Mouse (Mus musculus): Measurements from ENCODE around the gene Tmem239.

Tmem239 gene

DNA sequence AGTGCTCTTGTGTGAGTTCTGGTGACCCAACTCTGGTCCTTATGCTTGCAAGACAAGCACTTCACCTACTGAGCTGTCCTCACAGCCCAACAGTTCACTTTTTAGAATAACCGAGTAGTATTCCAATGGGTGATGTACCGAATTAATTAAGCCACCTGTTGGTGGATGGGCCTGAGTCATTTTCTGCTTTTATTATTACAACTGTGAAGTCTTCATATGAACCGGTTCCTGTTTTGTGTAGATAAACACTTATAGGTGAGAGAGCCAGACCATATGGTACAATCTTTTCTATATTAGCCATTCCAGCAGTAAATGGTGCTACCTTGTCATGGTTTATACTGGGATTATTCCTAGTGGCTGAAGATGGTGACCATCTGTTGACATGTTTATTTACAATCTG is 6.5 kb downstream of the Tmem239 start:
- DNase-seq: no peak

DNA sequence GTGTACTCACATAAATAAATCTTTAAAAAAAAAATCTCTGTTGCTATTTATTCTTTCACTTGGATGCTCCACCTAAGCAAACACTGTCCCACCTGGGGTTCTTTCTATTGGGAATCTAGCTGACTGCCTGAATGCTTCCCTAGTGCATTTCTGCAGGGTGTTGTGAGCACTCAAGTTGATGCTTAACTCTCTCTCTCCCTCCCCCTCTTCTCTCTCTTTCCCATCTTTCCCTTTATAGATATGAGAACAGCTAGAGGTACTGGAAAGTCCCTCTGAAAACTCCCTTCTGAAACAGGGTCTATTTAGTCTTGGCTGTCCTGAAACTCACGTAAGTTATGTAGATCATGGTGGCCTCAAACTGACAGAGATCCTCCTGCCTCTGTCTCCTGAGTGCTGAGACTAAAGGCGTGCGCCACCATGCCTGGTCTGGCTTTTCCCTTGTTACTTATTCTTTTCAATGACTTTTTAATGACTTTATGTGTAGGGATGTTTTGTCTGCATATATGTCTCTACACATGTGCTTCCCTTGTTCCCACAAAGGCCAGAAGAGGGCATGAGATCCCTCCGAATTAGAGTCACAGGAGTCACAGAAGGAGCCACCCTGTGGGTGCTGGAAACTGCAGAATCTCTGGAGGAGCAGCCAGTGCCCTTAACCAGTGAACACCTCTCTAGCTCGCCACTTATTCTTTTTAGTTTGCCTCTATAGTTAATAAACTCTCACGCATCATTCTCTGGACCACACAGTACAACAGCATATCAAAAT is 8.0 kb downstream of the Tmem239 start:
- DNase-seq: no peak

DNA sequence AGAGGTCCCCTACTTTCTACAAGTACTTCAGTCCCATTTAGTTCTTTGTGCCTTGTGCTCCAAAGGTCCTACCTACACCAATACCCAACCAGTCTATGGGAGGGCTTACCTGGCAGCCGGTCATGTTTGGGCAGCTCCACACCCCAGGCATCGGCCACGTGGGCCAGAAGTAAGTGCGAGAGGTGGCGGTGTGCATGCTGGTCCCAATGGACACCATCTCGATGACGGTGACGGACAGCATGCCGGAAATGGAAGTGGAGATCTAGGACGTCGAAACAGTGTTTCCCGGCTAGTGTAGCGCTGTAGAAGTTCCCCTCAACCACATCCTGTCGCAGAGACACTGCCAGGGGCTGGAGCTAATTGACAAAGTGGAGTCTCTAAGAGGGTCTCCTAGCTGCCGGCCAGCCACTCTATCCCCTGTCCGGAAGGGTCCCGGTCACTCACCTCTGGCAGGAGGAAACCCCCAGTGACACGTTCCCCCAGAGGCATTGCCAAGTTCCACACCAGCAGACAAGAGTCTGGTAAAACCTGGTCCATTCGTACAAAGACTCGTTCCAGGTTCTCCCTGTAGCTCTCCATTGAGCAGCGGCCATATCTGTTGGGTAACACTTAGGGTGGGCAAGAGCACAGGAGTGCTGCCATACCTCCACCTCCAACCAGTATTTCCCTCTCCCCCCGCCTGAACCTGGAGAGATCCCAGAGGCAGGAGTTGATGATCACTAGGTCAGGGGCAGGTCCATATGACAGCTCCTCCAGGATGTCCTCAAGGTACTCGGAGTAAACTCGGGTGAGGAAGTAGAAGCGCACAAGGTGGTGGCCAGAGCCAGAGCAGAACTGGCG is 15.7 kb downstream of the Tmem239 start:
- no peak for DNase-seq

DNA sequence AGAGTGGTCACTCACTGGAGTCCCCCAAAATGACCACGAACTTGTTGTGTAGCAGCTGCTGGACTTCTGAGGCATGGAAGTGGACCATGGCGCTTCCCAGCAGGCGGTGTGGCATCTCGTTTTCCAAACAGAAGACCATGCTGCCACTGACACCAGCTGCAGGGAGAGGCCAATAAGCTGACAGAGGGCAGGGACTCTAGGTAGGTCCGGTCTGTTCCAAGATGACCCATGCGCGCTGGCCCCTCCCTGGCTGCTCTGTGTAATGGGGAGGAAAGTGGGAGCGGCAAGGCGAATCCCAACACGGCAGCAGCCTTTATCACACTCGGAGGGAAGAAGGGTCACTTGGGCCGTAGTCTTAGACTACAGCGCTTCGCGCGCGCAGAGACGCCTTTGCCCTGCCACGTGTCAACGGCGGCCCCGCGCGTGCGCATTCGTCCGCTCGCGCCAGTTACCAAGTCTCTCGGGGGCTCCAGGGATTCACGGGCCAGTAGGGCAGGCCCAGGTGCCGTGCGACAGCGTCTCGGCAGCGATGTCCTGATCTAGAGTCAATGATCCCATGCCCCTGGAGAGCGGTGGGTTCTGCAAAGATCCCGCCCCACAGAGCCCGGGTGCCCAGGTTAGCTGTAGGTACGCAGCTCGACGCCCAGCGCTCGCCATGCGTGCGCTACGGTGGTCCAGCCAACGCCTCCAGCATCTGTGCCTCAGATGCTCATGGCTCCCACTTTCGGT is 17.3 kb downstream of the Tmem239 start:
- DNase-seq: peak; percentile 85

DNA sequence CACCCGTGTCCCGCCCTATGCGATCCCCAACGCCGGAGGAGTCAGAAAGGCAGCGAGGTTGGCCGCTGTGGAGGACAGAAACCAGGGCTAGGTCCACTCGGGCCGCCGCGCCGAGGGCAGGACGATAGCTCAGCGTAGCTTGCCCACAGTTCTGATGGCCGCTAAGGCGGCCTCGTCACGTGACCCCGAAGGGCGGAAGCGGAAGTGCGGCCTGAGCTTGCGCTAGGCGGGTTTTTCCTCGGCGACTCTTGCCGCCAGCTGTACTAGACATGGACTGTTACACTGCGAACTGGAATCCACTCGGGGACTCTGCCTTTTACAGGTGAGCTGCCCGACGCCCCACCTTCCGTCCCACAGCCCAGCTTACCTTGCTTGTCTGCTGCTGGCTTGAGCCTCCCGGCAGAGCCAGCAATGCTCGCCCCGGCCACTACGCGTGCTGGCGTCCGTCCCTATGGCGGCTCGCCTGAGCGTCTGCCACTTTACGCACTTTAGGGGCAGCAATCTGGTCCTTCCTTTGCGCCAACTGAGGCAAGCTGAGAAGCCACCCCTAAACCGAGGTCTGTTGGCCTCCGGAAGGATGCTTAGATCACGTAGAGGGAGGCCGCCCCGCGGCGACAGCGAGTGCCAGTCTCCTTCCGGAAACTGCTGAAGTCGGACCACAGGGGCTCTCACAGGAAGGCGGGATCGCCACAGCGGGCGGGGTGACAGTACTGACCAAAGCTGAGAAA is 18.0 kb downstream of the Tmem239 start, which contains the start of the genes Vps16 and Pced1a:
Gene Vps16 (plus strand): TSS at position 214 of the 728 bp plus-strand sequence.
Gene Pced1a (minus strand): TSS at position 576 of the 728 bp plus-strand sequence.
- peak; percentile 95 to 96 for DNase-seq

DNA sequence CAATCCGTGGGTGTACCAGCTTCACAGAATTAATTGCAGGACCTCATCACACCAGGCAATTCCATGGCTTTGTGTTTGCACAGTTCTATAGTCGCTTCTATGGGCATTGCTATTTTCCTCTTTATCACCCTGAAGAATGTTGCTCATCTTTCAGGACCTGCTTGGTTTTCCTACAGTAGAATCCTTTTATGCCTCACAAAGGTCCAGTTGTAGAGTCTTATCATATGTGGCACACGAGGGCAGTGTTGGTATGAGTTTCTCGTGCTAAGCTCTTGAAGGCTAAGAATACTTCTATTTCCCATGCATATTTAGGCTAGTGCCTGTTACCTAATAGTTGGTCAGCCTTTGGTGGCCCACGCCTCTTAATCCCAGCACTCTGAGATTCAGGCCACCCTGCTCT is 18.8 kb downstream of the Tmem239 start:
- peak in 1 of 2 experiments; percentile 2 for DNase-seq

DNA sequence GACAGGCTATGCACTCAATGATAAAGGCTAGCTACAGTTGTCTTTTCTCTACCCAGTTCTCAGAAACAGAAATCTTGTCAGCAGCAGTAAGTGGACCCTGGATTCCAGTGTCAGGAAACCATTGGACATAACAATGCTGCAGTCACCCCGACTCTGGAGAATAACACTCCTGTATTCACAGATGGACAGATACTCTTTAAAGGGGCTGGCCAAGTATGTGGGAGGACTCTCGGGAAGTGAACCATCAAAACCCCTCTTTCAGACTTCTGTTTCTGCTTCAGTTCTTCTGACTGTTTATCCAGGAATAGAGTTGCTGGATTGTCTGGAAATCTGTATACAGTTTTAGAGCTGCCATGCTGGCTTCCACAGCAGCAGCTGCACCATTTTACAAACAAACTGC is 23.6 kb downstream of the Tmem239 start:
- DNase-seq: no peak

DNA sequence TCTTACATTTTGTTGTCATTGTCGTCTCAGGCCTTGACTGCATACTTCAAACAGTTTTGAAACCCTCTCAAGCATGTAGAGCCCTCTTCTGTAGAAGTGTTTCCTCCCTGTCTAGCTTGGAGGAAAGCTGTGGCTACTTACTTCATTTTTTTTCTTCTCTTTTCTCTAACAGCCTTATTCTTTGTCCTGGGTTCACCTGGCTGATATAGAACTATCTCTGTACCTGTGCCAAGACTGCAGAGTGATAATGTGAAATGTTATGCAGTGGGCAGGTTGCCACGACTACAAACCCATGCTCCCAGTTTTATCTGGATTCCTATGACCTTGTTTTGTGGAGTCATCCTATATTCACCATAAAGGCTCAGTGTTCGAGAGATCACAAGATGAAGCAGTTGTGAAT is 24.2 kb downstream of the Tmem239 start:
- DNase-seq: no peak

DNA sequence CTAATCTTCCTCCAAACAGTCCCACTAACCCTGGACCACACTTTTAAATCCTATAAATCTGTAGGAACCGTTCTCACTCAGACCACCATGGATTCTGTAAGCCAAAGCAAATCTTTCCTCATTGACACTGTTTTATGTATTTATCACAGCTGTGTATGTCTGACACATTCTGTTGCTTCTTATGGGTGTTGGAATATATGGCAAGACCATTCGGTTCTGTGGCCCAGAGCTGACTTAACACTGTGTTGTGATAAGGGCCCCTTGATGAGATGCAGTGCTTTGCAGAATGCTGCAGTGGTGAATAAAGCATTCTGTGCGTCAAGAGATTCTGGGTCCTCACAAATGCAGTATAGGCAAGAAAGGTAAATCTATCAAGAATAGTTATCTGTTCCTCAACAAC is 25.9 kb downstream of the Tmem239 start:
- no peak for DNase-seq

DNA sequence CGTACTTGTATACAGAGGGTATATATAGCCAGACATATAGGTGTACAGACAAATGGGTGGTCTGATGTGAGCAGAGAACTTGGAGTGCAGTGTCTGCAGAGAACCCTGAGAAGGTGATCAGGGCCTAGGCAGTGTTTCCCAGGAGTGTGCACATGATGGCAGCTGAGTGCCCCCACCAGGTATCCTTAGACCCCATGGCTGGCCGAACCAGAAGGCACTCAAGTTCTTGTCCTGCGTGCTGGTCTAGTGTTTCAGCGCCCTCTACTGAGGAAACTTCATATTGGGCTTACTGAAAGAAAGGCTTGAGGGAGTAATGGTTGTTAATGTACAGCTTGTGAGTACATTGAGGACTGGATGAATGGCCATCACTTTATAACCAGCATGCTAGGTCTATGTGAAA is 26.9 kb downstream of the Tmem239 start:
- DNase-seq: peak; percentile 56 to 57

DNA sequence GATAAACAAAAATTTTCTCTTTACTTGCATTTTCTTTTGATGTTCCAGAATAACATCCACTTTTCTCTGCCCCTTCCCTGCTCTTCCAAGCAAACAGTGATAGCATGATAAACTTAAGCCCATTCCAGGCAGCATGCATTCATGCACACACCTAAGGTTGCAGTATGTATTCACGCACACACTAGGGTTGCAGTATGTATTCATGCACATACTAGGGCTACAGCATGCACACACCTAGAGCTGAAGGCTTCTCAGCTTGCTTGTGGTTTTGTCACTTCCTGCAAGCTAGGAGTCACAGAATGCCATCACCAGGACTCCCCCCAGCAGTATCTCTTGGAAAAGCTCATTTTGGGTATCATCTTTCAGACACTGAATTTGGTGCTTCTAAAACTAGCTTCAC is 30.5 kb downstream of the Tmem239 start:
- DNase-seq: no peak

DNA sequence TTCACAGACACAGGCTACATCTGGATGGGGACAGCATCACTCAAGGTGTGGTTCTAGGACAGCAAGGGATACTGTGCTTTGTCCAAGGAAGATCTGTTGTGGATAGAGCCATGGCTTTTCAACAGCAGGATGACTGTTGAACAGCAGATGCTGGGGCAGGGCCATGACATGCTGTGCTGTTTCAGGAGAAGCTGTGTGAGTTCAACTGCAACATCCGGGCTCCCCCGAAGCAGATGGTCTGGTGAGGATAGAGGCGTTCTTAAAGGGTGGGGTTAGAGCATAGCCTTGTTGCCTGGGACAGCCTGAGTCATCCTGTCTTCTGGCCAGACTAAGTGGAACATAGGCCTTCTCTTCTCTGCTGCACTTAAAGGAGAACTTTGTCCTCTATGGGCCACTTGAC is 32.6 kb downstream of the Tmem239 start:
- DNase-seq: no peak

DNA sequence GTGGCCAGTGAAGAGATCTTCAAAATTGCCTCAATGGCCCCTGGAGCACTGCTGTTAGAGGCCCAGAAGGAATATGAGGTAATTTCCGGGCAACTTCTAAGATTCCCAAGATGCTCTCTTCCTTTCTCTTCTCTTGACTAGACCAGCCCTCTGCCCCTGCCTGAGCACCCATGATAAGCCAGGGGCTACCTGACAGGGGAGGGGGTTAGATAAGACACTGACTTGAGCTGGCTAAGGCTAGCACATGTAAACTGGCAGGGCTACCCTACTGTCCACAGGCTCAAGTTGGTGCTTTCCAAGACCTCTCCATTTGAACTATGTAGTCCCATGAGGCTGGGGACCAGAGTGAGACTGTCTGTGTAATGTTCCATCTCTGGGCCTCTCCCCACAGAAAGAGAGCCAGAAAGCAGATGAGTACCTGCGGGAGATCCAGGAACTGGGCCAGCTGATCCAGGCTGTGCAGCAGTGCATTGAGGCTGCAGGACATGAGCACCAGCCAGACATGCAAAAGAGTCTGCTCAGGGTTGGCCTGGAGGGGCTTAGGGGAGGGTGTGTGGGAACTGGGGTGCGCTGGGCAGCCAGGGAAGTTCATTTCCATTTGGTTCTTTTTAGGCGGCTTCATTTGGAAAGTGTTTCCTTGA is 33.7 kb downstream of the Tmem239 start:
- no peak for DNase-seq

DNA sequence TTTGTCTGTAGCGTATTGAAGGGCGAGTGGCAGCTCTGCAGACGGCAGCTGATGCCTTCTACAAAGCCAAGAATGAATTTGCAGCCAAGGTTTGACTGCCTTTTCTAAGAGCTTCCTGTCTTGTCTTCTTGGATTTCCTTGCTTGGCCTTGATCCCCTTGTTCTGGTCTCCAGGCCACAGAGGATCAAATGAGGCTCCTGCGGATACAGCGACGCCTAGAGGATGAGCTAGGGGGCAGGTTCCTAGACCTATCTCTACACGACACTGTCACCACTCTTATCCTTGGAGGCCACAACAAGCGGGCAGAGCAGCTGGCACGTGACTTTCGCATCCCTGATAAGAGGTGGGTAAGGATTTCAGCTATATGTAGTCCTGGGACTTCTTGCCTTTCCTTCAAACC is 35.9 kb downstream of the Tmem239 start:
- DNase-seq: no peak

DNA sequence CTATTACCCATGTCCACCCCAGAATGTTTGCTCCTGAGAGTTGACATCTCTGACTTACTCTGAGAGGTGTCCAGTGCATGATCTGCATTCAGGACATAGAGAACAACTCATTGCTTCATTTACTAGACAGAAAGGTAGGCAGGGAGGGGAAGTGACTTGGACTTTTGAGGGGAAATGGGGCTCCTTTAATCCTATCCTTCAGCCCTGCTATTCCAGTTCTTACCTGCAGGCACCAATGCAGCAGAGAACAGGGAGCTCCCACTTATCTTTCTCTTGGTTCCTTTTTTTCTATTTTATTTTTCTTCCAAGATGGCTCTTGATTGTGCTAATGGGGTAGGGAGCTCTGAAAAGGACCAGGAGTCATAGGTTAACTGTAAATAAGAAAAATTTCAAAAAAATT is 42.2 kb downstream of the Tmem239 start:
- DNase-seq: no peak

DNA sequence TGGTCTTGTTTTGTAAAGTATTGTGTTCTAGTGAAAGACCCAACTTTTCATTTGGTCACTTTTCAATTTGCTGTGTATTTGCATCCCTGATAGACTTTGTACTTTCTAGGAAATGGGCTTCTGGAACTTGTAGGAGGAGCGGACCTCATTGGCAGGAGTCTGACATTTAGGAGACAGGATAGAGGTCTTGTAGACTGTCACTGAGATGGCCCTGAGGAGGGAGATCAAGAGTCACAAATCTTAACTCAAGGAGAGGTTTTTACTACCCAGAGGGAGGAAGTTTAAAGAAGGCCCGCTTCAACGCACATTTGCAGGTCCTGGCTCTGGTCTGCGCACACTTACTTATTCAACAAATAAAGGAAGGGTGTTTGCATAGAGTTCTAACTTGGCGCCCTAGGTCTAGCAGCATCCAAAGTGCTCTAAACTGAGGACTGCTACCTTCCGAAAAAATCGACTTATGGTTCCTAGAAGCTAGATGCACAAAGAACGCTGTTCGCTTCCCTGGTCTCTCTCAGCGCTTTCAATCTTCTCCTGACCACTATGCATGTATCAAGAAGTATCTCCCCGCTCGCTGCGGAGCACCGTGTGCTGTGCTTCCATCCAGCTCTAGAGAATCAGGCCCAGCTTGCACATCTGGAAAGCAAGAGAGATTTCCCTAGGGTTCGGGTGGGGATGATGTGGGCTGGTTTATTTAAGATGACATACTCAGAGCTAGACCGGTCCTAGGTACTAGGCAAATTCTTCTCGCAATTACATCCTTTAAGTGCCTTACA is 42.9 kb downstream of the Tmem239 start:
- peak; percentile 26 to 37 for DNase-seq

DNA sequence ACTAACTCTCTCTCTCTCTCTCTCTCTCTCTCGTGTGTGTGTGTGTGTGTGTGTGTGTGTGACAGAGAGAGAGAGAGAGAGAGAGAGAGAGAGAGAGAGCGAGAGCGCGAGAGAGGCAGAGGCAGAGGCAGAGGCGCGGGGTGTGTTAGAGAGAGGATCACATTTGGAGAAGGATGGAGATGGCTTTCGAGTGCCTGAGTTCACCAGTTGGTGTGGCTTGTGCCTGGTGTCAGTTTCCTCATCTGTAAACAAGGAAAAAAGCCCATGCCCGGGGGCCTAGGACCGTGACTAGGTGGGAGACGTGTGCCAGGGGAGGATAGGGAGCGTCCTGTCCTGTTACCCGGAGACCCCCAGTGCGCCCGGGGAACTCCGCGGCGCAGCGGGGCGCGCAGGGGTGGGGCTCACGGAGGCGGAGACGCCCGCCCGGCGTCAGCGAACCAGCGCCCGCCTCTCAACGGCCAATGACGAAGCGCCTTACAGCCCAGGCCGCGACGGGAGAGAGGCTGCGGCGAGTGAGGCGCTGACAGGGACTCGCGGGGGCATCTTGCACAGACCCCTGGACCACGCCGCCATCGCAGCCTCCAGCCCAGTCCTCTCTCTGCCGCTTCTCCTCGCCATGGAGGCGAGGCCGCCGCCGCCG is 43.6 kb downstream of the Tmem239 start, which contains the start of gene Ptpra:
Gene Ptpra (plus strand): TSS at position 485 of the 640 bp plus-strand sequence.
- DNase-seq: peak; percentile 88 to 89

DNA sequence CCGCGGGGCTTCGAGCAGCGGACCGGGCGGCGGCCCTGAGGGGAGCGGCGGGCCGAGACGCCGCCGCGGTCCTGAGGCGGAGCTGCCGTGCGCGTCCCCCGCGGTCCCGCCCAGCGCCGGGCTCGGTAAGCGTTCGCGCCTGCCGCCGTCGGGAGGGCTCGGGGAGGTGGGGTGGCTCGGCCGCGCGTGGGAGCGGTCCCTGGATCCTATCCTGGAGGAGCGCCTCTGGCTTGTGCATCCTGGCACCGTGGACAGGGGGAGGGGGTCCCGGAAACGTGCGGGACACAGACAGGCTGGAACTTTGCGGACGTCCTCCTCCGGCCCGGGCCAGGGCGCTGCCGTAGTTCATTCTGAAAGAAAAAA is 44.1 kb downstream of the Tmem239 start:
- no peak for DNase-seq

DNA sequence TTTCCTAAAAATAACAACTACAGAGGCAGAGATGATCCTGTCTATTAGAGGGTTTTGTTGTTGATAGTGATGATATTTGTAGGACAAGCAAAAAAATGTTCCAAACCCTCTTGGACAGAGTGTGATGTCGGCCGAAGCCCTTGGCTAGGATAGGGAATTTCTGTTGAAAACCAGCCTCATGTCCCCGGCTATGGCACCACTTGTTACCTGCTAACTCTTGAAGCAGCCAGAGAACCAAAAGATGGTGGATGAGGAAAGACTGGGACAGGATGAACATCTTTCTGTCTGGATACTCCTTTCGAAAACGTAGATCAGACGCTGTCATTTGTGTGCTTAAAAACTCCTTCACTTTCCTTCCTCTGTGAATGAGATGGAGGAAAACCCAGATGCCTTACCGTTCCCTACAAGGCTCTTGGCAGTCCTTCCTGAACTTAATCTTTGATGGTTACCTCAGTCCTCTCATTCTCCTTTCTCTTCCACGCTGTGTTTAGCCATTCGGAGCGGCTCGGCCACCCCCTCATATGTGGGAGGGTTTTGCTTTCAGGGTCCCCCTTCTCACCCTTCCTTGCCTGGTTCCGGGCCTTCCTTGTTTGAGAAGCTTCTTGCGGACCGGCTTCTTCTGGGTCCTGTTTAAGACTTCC is 44.9 kb downstream of the Tmem239 start:
- DNase-seq: no peak

DNA sequence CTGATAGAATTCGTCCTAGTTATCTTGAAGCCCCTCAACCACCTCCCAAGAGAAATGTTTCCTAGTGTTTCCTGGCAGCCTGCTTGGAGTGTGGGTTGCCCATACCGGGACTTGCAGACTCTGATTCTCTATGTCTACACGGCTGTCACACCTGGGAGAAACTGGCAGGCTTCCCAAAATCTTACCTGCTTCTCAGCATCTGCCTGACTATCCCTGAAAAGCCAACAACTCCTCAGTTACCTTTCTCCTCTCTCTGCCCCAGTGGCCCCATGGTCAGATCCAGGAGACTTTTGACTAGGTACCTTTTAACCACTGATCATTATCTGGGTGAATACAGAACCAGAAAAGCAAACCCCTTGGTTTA is 45.4 kb downstream of the Tmem239 start:
- DNase-seq: no peak
